Mouse (Mus musculus): ENCODE measurements at regions not wholly inside any gene's neighbourhood (a gene's known extent, or its start where the extent isn't known, plus 50 kb on each side); places are given as distances from the start of the nearest gene placed in this dataset.

GRCm38 (mm10) chr3:143970771-143971170 is 234.2 kb downstream of the Lmo4 start:
- TF ChIP-seq POLR2A (IDR thresholded peaks at IDR 0.05; ENCODE audit: borderline replicate concordance, extremely low read depth, low read depth, low read length) (no peak), CTCF (IDR thresholded peaks at IDR 0.05; ENCODE audit: insufficient read depth, low read length) (no peak)
